Mouse (Mus musculus) cerebellum, postnatal 14 days (tissue): ENCODE measurements around the gene Anp32e.
"Not testable (repeated sequence)": the region's sequence is repeated elsewhere in the genome, so short reads cannot be mapped to it uniquely, and the experiment has no call there.

Experiments used
- DNase-seq, 2 experiments: peaks; one replicate each; pipeline ENCODE4 v3.0.0; 2021; ENCODE audit warnings: mixed read lengths in 2 of 2

Anp32e gene

GRCm38 (mm10) chr3:95928658-95929503 is at the start of gene Anp32e:
Gene Anp32e (plus strand): TSS chr3:95929246.
- peak; percentile 98 for DNase-seq

GRCm38 (mm10) chr3:95881979-95882815 is 46.8 kb upstream of the Anp32e start, which contains the start of gene Ciart:
Gene Ciart (minus strand): TSS chr3:95882251.
- peak; percentile 94 to 95 for DNase-seq

GRCm38 (mm10) chr3:95882816-95883425 is 46.1 kb upstream of the Anp32e start:
- DNase-seq, result peak; percentile 73 to 88

- DNase-seq, result no peak
Measured at GRCm38 (mm10) chr3:95884400-95884799, 44.6 kb upstream of the Anp32e start.

- no peak for DNase-seq
Measured at GRCm38 (mm10) chr3:95887596-95887995, 41.5 kb upstream of the Anp32e start.

GRCm38 (mm10) chr3:95889664-95890063 is 39.4 kb upstream of the Anp32e start:
- no peak for DNase-seq

- DNase-seq, result no peak
Measured at GRCm38 (mm10) chr3:95891211-95892065, 37.6 kb upstream of the Anp32e start, which contains the start of gene BC028528. Gene BC028528 (minus strand): TSS chr3:95892005.

- no peak for DNase-seq
Measured at GRCm38 (mm10) chr3:95892066-95893052, 36.7 kb upstream of the Anp32e start.

- DNase-seq, result no peak
Measured at GRCm38 (mm10) chr3:95893126-95893525, 35.9 kb upstream of the Anp32e start.

- DNase-seq, result peak; percentile 95
Measured at GRCm38 (mm10) chr3:95893606-95894316, 35.3 kb upstream of the Anp32e start, which contains the start of gene Aph1a. Gene Aph1a (plus strand): TSS chr3:95893969.

- DNase-seq, result peak; percentile 79 to 81
Measured at GRCm38 (mm10) chr3:95894317-95895160, 34.5 kb upstream of the Anp32e start.

- DNase-seq, result not testable (repeated sequence)
Measured at GRCm38 (mm10) chr3:95895501-95895900, 33.5 kb upstream of the Anp32e start.

- DNase-seq, result no peak
Measured at GRCm38 (mm10) chr3:95899800-95900524, 29.1 kb upstream of the Anp32e start.

GRCm38 (mm10) chr3:95901616-95902372 is 27.3 kb upstream of the Anp32e start:
- DNase-seq, result no peak

- DNase-seq, result no peak
Measured at GRCm38 (mm10) chr3:95902373-95902625, 26.7 kb upstream of the Anp32e start.

GRCm38 (mm10) chr3:95902643-95903042 is 26.4 kb upstream of the Anp32e start:
- no peak for DNase-seq

- DNase-seq, result no peak
Measured at GRCm38 (mm10) chr3:95903753-95904502, 25.1 kb upstream of the Anp32e start.
